Mouse (Mus musculus) embryonic facial prominence, embryonic 10.5 days (tissue): ENCODE measurements at regions not wholly inside any gene's neighbourhood (a gene's known extent, or its start where the extent isn't known, plus 50 kb on each side); places are given as distances from the start of the nearest gene placed in this dataset.

Experiments
- DNase-seq: peaks from one replicate; pipeline ENCODE4 v3.0.0-alpha.2; 2017; ENCODE audit warnings: low spot score
- H3K27ac ChIP-seq: fragments of 300-500 bp; sonication (generic); replicated peaks from 2 replicates; pipeline ENCODE4 v1.5.1; 2016; ENCODE audit warnings: mild to moderate bottlenecking
- H3K27me3 ChIP-seq: fragments of 300-500 bp; sonication (generic); replicated peaks from 2 replicates; pipeline ENCODE4 v1.6.1; 2016; ENCODE audit warnings: low read depth, mild to moderate bottlenecking; ENCODE audit not compliant: poor library complexity, severe bottlenecking
- H3K36me3 ChIP-seq: fragments of 300-500 bp; sonication (generic); replicated peaks from 2 replicates; pipeline ENCODE4 v1.6.1; 2016; ENCODE audit warnings: mild to moderate bottlenecking, moderate library complexity
- H3K4me1 ChIP-seq: fragments of 300-500 bp; sonication (generic); 2 replicates; pipeline ENCODE4 v1.6.1; 2016
- H3K4me3 ChIP-seq: fragments of 300-500 bp; sonication (generic); 2 replicates; pipeline ENCODE4 v1.5.1; 2016; ENCODE audit warnings: mild to moderate bottlenecking, moderate library complexity
- H3K9me3 ChIP-seq: fragments of 300-500 bp; sonication (generic); 2 replicates; pipeline ENCODE4 v1.6.1; 2016; ENCODE audit warnings: mild to moderate bottlenecking
- WGBS: fragments of 180-500 bp; shearing (Covaris S2); methylation state at CpG from one replicate; pipeline ENCODE4 v1.1.7; 2016; 5-methylcytosine and 5-hydroxymethylcytosine counted together

DNA sequence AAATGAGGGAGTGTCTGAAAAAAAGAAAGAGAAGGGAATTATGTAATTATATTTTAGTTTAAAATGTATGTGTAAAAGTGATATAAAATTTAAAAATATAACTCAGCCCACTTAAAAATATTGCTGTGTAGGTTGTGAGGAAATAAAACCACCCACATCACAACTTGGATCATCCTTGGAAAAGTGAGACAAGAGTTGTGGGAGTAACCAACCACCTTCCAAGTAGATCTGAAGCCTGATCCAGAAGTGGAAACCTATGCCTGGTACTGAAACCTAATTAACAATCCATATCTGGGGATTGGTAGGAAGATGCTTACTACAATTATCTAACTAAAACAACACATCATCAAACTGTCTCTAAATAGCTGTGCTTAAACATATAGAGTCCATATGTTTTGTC lies 743.1 kb downstream of the Stim2 start:
- Histone ChIP-seq H3K4me3 (no peak overlapping the region), H3K4me1 (no peaks in the 10 kb centered on the region), H3K27me3 (no peaks in the 10 kb centered on the region), H3K36me3 (no peaks in the 10 kb centered on the region), H3K9me3 (no peaks in the 10 kb centered on the region), H3K27ac (no peak overlapping the region)
- DNase-seq, result no peak

GRCm38 (mm10) chr5:54746973-54747372 lies 748.7 kb downstream of the Stim2 start:
- no peaks in the 10 kb centered on the region for H3K36me3 ChIP-seq
- no peaks in the 10 kb centered on the region for H3K9me3 ChIP-seq
- no peak overlapping the region for H3K4me3 ChIP-seq
- H3K27ac ChIP-seq, result no peak overlapping the region
- no peak for DNase-seq
- WGBS, result 78% methylated on average over 2 of the region's 2 CpGs
- no peaks in the 10 kb centered on the region for H3K4me1 ChIP-seq
- H3K27me3 ChIP-seq, result no peaks in the 10 kb centered on the region

DNA sequence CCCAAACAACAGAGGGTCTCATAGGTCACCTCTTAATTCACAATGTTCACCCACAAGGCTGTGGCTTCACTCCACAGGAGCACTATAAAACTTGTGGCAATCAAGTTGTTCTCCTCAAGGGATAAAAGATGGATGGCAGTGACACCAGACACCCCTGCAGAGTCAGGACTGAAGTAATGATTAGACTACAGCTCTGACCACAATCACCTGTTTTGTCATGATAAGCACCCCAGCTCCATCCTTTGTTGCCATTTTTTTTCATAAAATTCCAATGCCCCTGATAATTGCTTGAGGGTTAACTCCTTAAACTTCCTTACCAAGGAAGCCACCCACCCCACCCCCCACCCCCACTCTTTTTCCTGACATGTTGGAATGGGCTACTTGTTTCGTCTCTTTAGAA lies 755.1 kb downstream of the Stim2 start:
- H3K9me3 ChIP-seq, result no peaks in the 10 kb centered on the region
- no peaks in the 10 kb centered on the region for H3K27me3 ChIP-seq
- no peak overlapping the region for H3K27ac ChIP-seq
- H3K4me3 ChIP-seq, result no peak overlapping the region
- no peaks in the 10 kb centered on the region for H3K36me3 ChIP-seq
- 59% methylated on average over 1 of the region's 1 CpGs for WGBS
- no peak for DNase-seq
- no peaks in the 10 kb centered on the region for H3K4me1 ChIP-seq

DNA sequence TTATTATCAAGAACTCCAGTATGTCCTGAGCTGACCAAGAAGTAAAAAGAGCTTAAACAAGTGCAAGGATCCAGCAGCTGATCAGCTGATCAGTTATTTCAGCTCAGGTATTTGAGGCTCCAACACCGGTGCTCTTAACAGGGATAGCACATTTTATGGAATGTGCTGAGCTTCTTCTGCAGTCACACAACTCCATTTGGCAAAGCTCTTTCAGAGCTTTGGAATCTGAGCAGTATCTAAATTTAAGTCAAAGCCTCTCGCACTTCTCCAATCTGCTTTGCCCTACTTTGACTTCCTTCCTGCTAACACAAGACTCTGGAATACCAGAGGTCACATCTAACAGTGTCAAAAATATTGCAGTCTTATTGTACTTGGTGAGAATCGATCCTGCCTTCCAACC lies 761.4 kb downstream of the Stim2 start:
- H3K4me3 ChIP-seq, result no peak overlapping the region
- no peak overlapping the region for H3K27ac ChIP-seq
- H3K36me3 ChIP-seq, result no peaks in the 10 kb centered on the region
- H3K4me1 ChIP-seq, result no peaks in the 10 kb centered on the region
- WGBS, result 80% methylated on average over 3 of the region's 3 CpGs
- no peaks in the 10 kb centered on the region for H3K9me3 ChIP-seq
- no peak for DNase-seq
- no peaks in the 10 kb centered on the region for H3K27me3 ChIP-seq

GRCm38 (mm10) chr5:54763019-54763418 lies 764.7 kb downstream of the Stim2 start:
- no peak for DNase-seq
- Histone ChIP-seq H3K4me1 (no peaks in the 10 kb centered on the region), H3K4me3 (no peak overlapping the region), H3K27ac (no peak overlapping the region), H3K27me3 (no peaks in the 10 kb centered on the region), H3K9me3 (no peaks in the 10 kb centered on the region), H3K36me3 (no peaks in the 10 kb centered on the region)
- 32% methylated on average over 1 of the region's 1 CpGs for WGBS

- no peaks in the 10 kb centered on the region for H3K27me3 ChIP-seq
- no peaks in the 10 kb centered on the region for H3K4me1 ChIP-seq
- 52% methylated on average over 6 of the region's 6 CpGs for WGBS
- H3K36me3 ChIP-seq, result no peaks in the 10 kb centered on the region
- peak; percentile 49 for DNase-seq
- no peak overlapping the region for H3K27ac ChIP-seq
- H3K4me3 ChIP-seq, result no peak overlapping the region
- no peaks in the 10 kb centered on the region for H3K9me3 ChIP-seq
Observed at GRCm38 (mm10) chr5:54796953-54797450, 798.7 kb downstream of the Stim2 start.

- Histone ChIP-seq H3K4me3 (no peak overlapping the region), H3K9me3 (no peaks in the 10 kb centered on the region), H3K4me1 (no peaks in the 10 kb centered on the region), H3K27me3 (no peaks in the 10 kb centered on the region), H3K36me3 (no peaks in the 10 kb centered on the region), H3K27ac (no peak overlapping the region)
- no peak for DNase-seq
- 87% methylated on average over 2 of the region's 2 CpGs for WGBS
Observed at GRCm38 (mm10) chr5:54827076-54827475, 828.8 kb downstream of the Stim2 start.
